Mouse (Mus musculus) ES-E14 (cell line): ENCODE measurements around the gene Abca13.

ENCODE experiments used
- HCFC1 ChIP-seq: IDR thresholded peaks from 2 replicates; pipeline ENCODE4 v1.6.1; 2012; ENCODE audit warnings: low read length, inconsistent platforms, borderline replicate concordance; ENCODE audit not compliant: insufficient read depth
- MAFK ChIP-seq: IDR thresholded peaks from 2 replicates; pipeline ENCODE4 v1.6.1; 2014; ENCODE audit warnings: mild to moderate bottlenecking, low read depth, low read length, inconsistent platforms; ENCODE audit not compliant: insufficient read depth
- ZC3H11A ChIP-seq: IDR thresholded peaks from 2 replicates; pipeline ENCODE4 v1.6.1; 2012; ENCODE audit warnings: low read depth, mild to moderate bottlenecking, inconsistent platforms, low read length, borderline replicate concordance
- ZNF384 ChIP-seq: IDR thresholded peaks from 2 replicates; pipeline ENCODE4 v1.6.1; 2012; ENCODE audit warnings: low read depth, low read length, inconsistent platforms

DNA sequence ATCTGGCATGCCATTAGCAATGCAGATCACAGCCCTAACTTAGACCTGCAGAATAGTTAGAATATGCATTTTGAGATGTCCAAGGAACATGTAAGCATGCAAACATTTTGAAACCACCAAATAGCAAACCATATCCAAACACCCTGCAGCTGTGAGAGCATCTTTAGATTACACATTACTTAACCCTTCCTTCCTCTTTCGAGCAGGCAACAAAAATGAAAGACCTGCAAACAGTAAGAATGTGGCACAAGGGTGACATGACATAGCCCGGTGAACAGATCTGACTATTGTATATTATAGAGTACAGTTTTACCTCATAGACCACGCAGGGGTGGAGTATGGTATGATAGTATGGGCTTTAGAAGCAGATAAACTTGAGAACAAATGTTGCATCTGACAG lies 93.5 kb downstream of the Abca13 start:
- TF ChIP-seq ZNF384 (no peak), ZC3H11A (no peak), HCFC1 (no peak), MAFK (no peak)
